Mouse (Mus musculus): ENCODE results near the gene Tstd3.
A peak's percentile ranks its signal among the peaks of the same experiment; 100 is the strongest.

Tstd3 gene

GRCm38 (mm10) chr4:21766863-21767304, at the start of gene Tstd3, which contains the start of gene Usp45:
TSS of gene Tstd3 (minus strand) at chr4:21767212.
TSS of gene Usp45 (plus strand) at chr4:21767156.
- peak; percentile 81 for DNase-seq (ENCODE audit: low spot score)

- DNase-seq (ENCODE audit: low spot score), result peak; percentile 64
Measured at GRCm38 (mm10) chr4:21814029-21814428, 47.0 kb upstream of the Tstd3 start.

- no peak for DNase-seq (ENCODE audit: low spot score)
Measured at GRCm38 (mm10) chr4:21812635-21813034, 45.6 kb upstream of the Tstd3 start.

- DNase-seq (ENCODE audit: low spot score), result no peak
Measured at GRCm38 (mm10) chr4:21810608-21811007, 43.6 kb upstream of the Tstd3 start.

- DNase-seq (ENCODE audit: low spot score), result no peak
Measured at GRCm38 (mm10) chr4:21807204-21807603, 40.2 kb upstream of the Tstd3 start.

- DNase-seq (ENCODE audit: low spot score), result no peak
Measured at GRCm38 (mm10) chr4:21801620-21802019, 34.6 kb upstream of the Tstd3 start.

GRCm38 (mm10) chr4:21801013-21801412, 34.0 kb upstream of the Tstd3 start:
- DNase-seq (ENCODE audit: low spot score), result no peak

GRCm38 (mm10) chr4:21793631-21794030, 26.6 kb upstream of the Tstd3 start:
- DNase-seq (ENCODE audit: low spot score), result no peak

GRCm38 (mm10) chr4:21789836-21790235, 22.8 kb upstream of the Tstd3 start:
- no peak for DNase-seq (ENCODE audit: low spot score)

- no peak for DNase-seq (ENCODE audit: low spot score)
Measured at GRCm38 (mm10) chr4:21788903-21789302, 21.9 kb upstream of the Tstd3 start.

- no peak for DNase-seq (ENCODE audit: low spot score)
Measured at GRCm38 (mm10) chr4:21786268-21786667, 19.3 kb upstream of the Tstd3 start.

GRCm38 (mm10) chr4:21780816-21781726, 14.1 kb upstream of the Tstd3 start:
- DNase-seq (ENCODE audit: low spot score), result no peak

- DNase-seq (ENCODE audit: low spot score), result no peak
Measured at GRCm38 (mm10) chr4:21776946-21777265, 9.9 kb upstream of the Tstd3 start.

- peak; percentile 86 for DNase-seq (ENCODE audit: low spot score)
Measured at GRCm38 (mm10) chr4:21776091-21776945, 9.3 kb upstream of the Tstd3 start.

GRCm38 (mm10) chr4:21772306-21772705, 5.3 kb upstream of the Tstd3 start:
- no peak for DNase-seq (ENCODE audit: low spot score)

GRCm38 (mm10) chr4:21771064-21771463, 4.1 kb upstream of the Tstd3 start:
- DNase-seq (ENCODE audit: low spot score), result no peak

- no peak for DNase-seq (ENCODE audit: low spot score)
Measured at GRCm38 (mm10) chr4:21766171-21766862, 695 bp downstream of the Tstd3 start.

GRCm38 (mm10) chr4:21763827-21764226, 3.2 kb downstream of the Tstd3 start:
- DNase-seq (ENCODE audit: low spot score), result no peak

GRCm38 (mm10) chr4:21761416-21762160, 5.4 kb downstream of the Tstd3 start:
- no peak for DNase-seq (ENCODE audit: low spot score)

- DNase-seq (ENCODE audit: low spot score), result no peak
Measured at GRCm38 (mm10) chr4:21758860-21759259, 8.2 kb downstream of the Tstd3 start.

- DNase-seq (ENCODE audit: low spot score), result no peak
Measured at GRCm38 (mm10) chr4:21755123-21755789, 11.8 kb downstream of the Tstd3 start.
